Mouse (Mus musculus) left cerebral cortex, postnatal 10 days (tissue): Measurements from ENCODE around the gene Slc26a8. TPM values are rescaled to one million over a fixed set of nuclear protein-coding genes. Genes with fewer than 3 reads are reported as not detected.
A peak's percentile ranks its signal among the peaks of the same experiment; 100 is the strongest.

Experiments
- DNase-seq, 2 experiments: peaks; one replicate each; pipeline ENCODE4 v3.0.0; 2021 to 2022; ENCODE audit warnings: low spot score in 2 of 2, mixed read lengths in 1 of 2; ENCODE audit errors: extremely low spot score in 1 of 2
- intact Hi-C: fragments of 180-260 bp; cut with DNase I; formaldehyde crosslinking; loops from one replicate; pipeline ENCODE4 v1.15.1; 2025
- total RNA-seq, 2 experiments: library from RNA; stranded (reverse); gene quantifications; 2 replicates each; pipeline ENCODE4 v1.2.3; 2021

The Slc26a8 gene
- total RNA-seq, 2 experiments from 2014 or later = 7.7 to 10.6 TPM

GRCm38 (mm10) chr17:28702646-28703045 is 12.6 kb upstream of the Slc26a8 start:
- intact Hi-C loops = no loop called here
- no peak for DNase-seq

GRCm38 (mm10) chr17:28701737-28702136 is 11.7 kb upstream of the Slc26a8 start:
- intact Hi-C loops = no loop called here
- no peak for DNase-seq

- DNase-seq = no peak
- intact Hi-C loops = no loop called here
Measured at GRCm38 (mm10) chr17:28701171-28701570, 11.1 kb upstream of the Slc26a8 start.

- DNase-seq = no peak
- intact Hi-C loops = no loop called here
Measured at GRCm38 (mm10) chr17:28699789-28700188, 9.8 kb upstream of the Slc26a8 start.

GRCm38 (mm10) chr17:28698672-28699071 is 8.6 kb upstream of the Slc26a8 start:
- intact Hi-C loops = no loop called here

GRCm38 (mm10) chr17:28698245-28698644 is 8.2 kb upstream of the Slc26a8 start:
- intact Hi-C loops = no loop called here
- DNase-seq = no peak

More at GRCm38 (mm10) chr17:28698672-28699071, 8.6 kb upstream of the Slc26a8 start:
- DNase-seq = no peak

GRCm38 (mm10) chr17:28697290-28698195 is 7.5 kb upstream of the Slc26a8 start:
- DNase-seq = no peak
- intact Hi-C loops = no loop called here

GRCm38 (mm10) chr17:28696641-28697040 is 6.6 kb upstream of the Slc26a8 start:
- intact Hi-C loops = no loop called here
- DNase-seq = no peak

- intact Hi-C loops = loop anchor here (5.0 kb wide), 1 partner anchor 42 kb away; no protein-coding TSS in a partner anchor
- no peak for DNase-seq
Measured at GRCm38 (mm10) chr17:28694832-28695231, 4.8 kb upstream of the Slc26a8 start.

GRCm38 (mm10) chr17:28694078-28694477 is 4.0 kb upstream of the Slc26a8 start:
- intact Hi-C loops = loop anchor here (5.0 kb wide), 1 partner anchor 43 kb away; no protein-coding TSS in a partner anchor

GRCm38 (mm10) chr17:28693086-28693485 is 3.1 kb upstream of the Slc26a8 start:
- DNase-seq = no peak
- intact Hi-C loops = loop anchor here (5.0 kb wide), 1 partner anchor 44 kb away; no protein-coding TSS in a partner anchor

More at GRCm38 (mm10) chr17:28694078-28694477, 4.0 kb upstream of the Slc26a8 start:
- DNase-seq = no peak

GRCm38 (mm10) chr17:28692341-28692710 is 2.3 kb upstream of the Slc26a8 start:
- intact Hi-C loops = loop anchor here (5.0 kb wide), 1 partner anchor 45 kb away; no protein-coding TSS in a partner anchor
- peak; percentile 46 to 50 for DNase-seq

GRCm38 (mm10) chr17:28691687-28692340 is 1.8 kb upstream of the Slc26a8 start:
- intact Hi-C loops = loop anchor here (2.0 to 5.0 kb wide), 2 partner anchors 45 to 109 kb away; partner anchors contain the start of gene Brpf3
- DNase-seq = peak in 1 of 2 experiments; percentile 76

GRCm38 (mm10) chr17:28690776-28691686 is 998 bp upstream of the Slc26a8 start, which contains the start of gene Mapk14:
Mapk14 (plus strand) TSS chr17:28691329.
- DNase-seq = peak; percentile 99 to 100
- intact Hi-C loops = loop anchor here (2.0 to 5.0 kb wide), 2 partner anchors 46 to 110 kb away; partner anchors contain the start of gene Brpf3

- DNase-seq = no peak
- intact Hi-C loops = no loop called here
Measured at GRCm38 (mm10) chr17:28687354-28687753, 2.7 kb downstream of the Slc26a8 start.

- DNase-seq = no peak
- intact Hi-C loops = no loop called here
Measured at GRCm38 (mm10) chr17:28684631-28685030, 5.4 kb downstream of the Slc26a8 start.

- intact Hi-C loops = no loop called here
- DNase-seq = no peak
Measured at GRCm38 (mm10) chr17:28683601-28684000, 6.4 kb downstream of the Slc26a8 start.

- DNase-seq = no peak
- intact Hi-C loops = no loop called here
Measured at GRCm38 (mm10) chr17:28682311-28683084, 7.5 kb downstream of the Slc26a8 start.
